Mouse (Mus musculus) macrophage (primary cell): ENCODE measurements around the gene Clpsl2. TPM values are rescaled to one million over a fixed set of nuclear protein-coding genes. Genes with fewer than 3 reads are reported as not detected.

Source experiments
- H3K27ac ChIP-seq: fragments of 350-480 bp; formaldehyde crosslinking; 2 replicates; pipeline ENCODE4 v1.9.0; 2021
- H3K36me3 ChIP-seq: fragments of 350-480 bp; formaldehyde crosslinking; 2 replicates; pipeline ENCODE4 v1.9.0; 2021; ENCODE audit errors: inconsistent target
- H3K4me3 ChIP-seq: fragments of 350-480 bp; formaldehyde crosslinking; 2 replicates; pipeline ENCODE4 v1.9.0; 2021; ENCODE audit errors: inconsistent target
- H3K79me2 ChIP-seq: fragments of 350-480 bp; formaldehyde crosslinking; 2 replicates; pipeline ENCODE4 v1.9.0; 2021; ENCODE audit errors: inconsistent target
- WGBS: methylation state at CpG from one replicate; pipeline ENCODE4 v1.1.7; 2026; ENCODE audit warnings: inconsistent platforms; ENCODE audit not compliant: missing documents; 5-methylcytosine and 5-hydroxymethylcytosine counted together
- polyA plus RNA-seq: library from polyadenylated mRNA; stranded (reverse); fragments of 250-400 nt; gene quantifications from 3 replicates; pipeline ENCODE4 v1.2.4, GENCODE M21; 2018; ENCODE audit warnings: inconsistent platforms

Clpsl2 gene
- polyA plus RNA-seq, 1 experiment from 2014 or later = not detected

DNA sequence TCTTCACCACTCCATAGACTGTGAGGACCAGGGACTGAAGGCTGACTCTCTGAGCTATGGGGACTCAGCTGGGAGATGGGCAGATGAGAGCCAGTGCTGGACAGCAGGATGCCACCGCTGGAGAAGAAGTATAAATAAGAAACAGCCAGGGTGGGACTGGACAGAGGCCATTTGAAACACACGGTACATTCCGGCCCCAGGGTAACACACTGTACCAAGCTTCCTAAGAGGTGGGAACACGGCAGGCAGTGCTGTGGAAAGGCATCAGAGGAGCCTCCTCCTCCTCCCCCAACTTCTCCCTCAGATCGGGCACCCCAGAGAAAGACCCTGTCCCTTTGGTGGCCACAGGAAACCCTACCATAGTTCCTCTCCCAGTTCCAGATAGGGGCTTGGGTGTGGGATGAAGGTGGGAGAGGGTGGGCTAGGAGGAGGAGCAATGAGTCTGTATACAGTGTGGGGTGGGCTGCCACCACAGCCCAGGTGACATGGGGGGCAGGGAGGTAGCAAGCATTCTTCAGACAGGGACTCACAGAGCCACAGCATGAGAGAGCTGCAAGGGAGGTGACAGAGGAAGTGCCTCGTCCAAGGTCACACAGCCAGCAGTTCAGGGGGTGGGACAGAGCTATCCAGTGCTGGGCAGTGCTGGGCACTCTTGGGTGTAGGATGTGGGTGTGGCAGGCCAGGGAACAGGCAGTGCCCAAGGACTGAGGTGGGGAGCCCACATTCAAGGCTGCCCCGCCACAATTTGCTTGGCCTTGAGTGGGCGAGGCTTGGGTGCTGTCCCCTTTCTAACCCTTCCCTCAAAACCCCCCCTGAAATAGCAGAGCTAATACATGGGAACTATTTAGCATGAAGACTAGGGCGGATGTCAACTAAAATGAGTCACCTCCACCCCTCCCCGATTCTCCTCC is 33.5 kb upstream of the Clpsl2 start:
- Histone ChIP-seq H3K79me2 (no peaks in the 10 kb centered on the region), H3K36me3 (no peaks in the 10 kb centered on the region), H3K4me3 (no peak overlapping the region), H3K27ac (no peak overlapping the region)
- WGBS = 60% methylated on average over 9 of the region's 10 CpGs

DNA sequence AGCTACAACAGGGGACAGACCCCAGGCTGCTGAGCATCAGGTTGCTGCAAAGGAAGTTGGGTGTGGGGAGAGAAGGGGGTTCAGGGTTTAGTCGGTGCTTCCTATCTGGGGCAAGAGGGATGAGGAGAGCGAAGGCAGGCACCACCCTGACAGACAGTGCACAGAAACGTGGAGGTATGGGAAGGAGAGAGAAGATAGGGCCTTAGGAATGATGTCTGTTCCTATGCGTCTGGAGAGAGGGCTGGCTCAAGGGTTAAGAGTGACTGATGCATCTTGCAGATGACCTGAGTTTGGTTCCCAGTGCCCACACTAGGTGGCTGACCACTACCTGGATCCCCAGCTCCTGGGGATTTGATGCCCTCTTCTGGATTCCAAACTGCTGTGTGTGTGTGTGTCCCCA is 32.3 kb upstream of the Clpsl2 start:
- Histone ChIP-seq H3K36me3 (no peaks in the 10 kb centered on the region), H3K4me3 (no peak overlapping the region), H3K27ac (no peak overlapping the region), H3K79me2 (no peaks in the 10 kb centered on the region)
- 72% methylated on average over 4 of the region's 4 CpGs for WGBS

- Histone ChIP-seq H3K4me3 (no peak within 1 kb of the TSS), H3K79me2 (no peaks in the 10 kb centered on the region), H3K36me3 (no peaks in the 10 kb centered on the region), H3K27ac (no peak within 1 kb of the TSS)
- 49% methylated on average over 16 of the region's 16 CpGs for WGBS
These were observed 31.7 kb upstream of the Clpsl2 start, which contains the start of gene Fkbp5 for GRCm38 (mm10) chr17:28517441-28517955. Gene Fkbp5, minus strand, starts transcription at chr17:28517527.

DNA sequence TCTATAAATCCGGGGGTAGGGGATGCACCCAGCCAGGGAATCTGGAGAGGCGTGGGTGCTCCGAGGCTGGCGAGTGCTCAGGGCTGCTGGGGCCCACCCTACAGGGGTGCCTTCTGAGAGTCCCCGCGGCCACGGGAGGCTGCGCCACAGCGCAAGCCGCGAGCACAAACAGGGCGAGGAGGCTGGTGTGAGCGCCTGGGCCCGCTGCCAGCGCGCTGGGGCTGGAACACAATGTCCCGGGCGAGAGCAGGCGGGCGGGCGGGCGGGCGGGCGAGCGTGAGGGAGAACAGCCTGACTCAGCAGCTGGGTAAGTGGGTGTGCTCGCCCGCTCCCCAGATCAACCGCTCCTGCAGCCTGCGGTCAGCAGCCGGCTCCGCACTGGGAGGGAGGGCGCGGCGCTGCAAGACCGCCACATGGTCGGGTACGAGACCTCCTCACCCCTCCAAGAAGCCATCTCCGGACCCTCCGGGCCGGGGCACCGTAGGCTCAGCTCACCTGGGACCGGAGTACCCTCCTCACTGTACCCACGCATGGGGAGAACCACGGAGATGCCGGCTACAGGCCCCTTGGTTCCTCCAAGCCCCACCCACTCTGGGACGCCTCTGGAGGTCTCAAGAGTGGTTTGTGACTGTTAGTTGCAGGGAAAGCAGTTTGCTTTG is 31.1 kb upstream of the Clpsl2 start:
- Histone ChIP-seq H3K27ac (no peak overlapping the region), H3K36me3 (no peaks in the 10 kb centered on the region), H3K4me3 (no peak overlapping the region), H3K79me2 (no peaks in the 10 kb centered on the region)
- WGBS = 6% methylated on average over 44 of the region's 46 CpGs

- Histone ChIP-seq H3K36me3 (no peaks in the 10 kb centered on the region), H3K27ac (no peak overlapping the region), H3K4me3 (no peak overlapping the region), H3K79me2 (no peaks in the 10 kb centered on the region)
- WGBS = 58% methylated on average over 8 of the region's 8 CpGs
These were observed 30.6 kb upstream of the Clpsl2 start for GRCm38 (mm10) chr17:28518615-28519071.

DNA sequence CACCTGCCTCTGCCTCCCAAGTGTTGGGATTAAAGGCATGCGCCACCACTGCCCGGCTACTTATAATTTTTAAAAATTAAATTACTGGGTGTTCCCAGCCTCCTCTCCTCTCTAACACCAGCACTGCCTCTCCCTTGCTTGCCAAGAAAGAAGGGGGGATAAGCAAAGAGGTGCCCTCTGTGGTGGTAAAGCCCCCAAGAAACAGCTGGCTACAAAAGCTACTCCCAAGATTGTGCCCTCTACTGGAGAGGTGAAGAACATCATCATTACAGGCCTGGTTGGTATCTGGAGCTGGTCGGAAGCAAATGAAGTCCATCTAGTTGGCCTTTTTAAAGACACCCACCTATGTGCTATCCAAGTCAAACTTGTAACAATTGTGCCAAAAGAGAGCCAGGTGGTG is 29.4 kb upstream of the Clpsl2 start:
- Histone ChIP-seq H3K79me2 (no peaks in the 10 kb centered on the region), H3K4me3 (no peak overlapping the region), H3K36me3 (no peaks in the 10 kb centered on the region), H3K27ac (no peak overlapping the region)
- 81% methylated on average over 3 of the region's 3 CpGs for WGBS

- Histone ChIP-seq H3K36me3 (no peaks in the 10 kb centered on the region), H3K27ac (no peak overlapping the region), H3K79me2 (no peaks in the 10 kb centered on the region), H3K4me3 (no peak overlapping the region)
- WGBS = 96% methylated on average over 4 of the region's 4 CpGs
These were observed 28.6 kb upstream of the Clpsl2 start for GRCm38 (mm10) chr17:28520561-28520960.

DNA sequence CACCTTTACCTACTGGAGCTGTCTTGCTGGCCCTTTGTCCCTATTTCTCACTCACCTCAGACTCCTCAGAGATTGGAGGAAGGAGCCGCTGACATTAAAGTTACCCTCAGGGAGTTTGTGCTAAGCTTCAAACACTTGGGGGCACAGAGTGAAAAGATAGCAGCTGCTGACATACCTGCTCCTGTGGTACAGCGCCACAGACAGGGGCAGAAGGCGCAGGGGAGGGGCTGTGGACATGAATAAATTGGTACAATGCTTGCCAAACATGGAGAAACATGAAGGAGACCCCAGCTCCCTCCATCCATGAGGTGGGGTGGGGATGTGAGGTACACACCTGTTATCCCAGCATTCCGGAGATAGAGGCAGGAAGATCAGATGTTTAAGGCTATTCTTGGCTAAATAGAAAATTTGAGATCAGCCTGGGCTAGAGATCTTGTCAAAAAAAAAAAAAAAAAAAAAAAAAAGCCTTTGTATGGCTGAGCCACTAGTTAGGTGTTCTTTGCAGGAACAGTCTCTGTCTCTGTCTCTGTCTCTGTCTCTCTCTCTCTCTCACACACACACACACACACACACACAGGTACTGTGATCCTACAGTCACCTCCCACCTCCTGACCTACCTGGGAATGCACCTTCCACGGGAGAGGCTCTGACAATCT is 28.0 kb upstream of the Clpsl2 start:
- Histone ChIP-seq H3K4me3 (no peak overlapping the region), H3K27ac (no peak overlapping the region), H3K79me2 (no peaks in the 10 kb centered on the region), H3K36me3 (no peaks in the 10 kb centered on the region)
- WGBS = 80% methylated on average over 5 of the region's 5 CpGs

DNA sequence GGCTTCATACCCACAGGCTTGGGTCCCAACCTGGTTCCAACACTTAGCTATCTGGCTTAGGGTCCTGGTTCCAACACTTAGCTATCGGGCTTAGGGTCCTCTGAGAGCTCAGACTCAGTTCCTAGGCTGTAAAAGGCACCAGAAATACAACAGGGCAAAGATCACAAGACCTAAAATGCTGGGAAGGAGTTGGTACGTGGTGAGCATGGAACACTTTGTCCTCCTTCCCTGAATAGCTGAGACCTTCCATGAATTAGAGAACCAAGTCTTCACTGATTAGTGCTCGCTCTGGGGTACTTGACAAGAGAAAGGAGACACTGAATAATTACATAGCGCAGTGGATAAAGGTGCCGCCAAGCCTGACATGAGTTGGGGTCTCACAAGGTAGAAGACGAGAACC is 27.3 kb upstream of the Clpsl2 start:
- Histone ChIP-seq H3K4me3 (no peak overlapping the region), H3K27ac (no peak overlapping the region), H3K79me2 (no peaks in the 10 kb centered on the region), H3K36me3 (no peaks in the 10 kb centered on the region)
- 76% methylated on average over 6 of the region's 6 CpGs for WGBS

DNA sequence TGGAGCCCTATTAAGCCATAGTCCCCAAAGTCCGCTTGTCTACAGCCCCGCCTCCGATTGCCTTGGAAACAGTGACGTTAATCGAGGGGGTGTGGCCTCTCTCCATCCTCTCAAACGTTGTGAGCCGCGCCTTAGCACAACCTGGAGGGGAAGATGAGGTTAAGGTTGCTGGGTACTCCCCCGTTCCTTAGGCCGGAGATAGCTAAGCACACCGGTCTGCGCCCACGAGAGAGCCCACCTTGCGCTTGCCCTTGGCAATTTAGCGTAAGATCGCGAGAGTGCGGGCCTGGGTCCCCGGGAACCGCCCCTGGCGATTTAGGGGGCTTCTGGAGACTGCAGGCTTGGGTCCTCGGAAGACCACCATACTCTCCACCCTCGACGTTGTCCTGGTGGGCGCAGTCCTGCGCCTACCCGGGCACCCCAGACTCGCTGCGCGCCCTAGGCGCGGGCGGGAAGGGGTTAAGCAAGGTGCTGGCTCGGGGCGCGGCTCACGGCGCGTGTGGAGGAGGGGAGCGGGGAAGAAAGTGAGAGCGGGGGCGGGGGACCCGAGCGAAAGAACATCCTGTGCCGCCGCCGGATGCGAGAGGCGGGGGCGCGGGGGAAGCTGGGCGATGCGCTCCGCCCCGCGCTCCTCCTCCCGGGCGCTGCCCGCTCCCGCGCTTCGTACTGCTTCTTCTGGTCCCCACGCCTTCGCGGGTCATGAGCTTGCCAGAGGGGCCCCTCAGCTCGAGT is 26.4 kb upstream of the Clpsl2 start:
- H3K4me3 ChIP-seq = peak overlapping the region; percentile 22; the same call in 1 of the 2 replicates
- H3K79me2 ChIP-seq = no peaks in the 10 kb centered on the region
- H3K27ac ChIP-seq = no peak overlapping the region
- H3K36me3 ChIP-seq = no peaks in the 10 kb centered on the region
- whole genome bisulfite sequencing = under 1% methylated on average over 65 of the region's 66 CpGs

DNA sequence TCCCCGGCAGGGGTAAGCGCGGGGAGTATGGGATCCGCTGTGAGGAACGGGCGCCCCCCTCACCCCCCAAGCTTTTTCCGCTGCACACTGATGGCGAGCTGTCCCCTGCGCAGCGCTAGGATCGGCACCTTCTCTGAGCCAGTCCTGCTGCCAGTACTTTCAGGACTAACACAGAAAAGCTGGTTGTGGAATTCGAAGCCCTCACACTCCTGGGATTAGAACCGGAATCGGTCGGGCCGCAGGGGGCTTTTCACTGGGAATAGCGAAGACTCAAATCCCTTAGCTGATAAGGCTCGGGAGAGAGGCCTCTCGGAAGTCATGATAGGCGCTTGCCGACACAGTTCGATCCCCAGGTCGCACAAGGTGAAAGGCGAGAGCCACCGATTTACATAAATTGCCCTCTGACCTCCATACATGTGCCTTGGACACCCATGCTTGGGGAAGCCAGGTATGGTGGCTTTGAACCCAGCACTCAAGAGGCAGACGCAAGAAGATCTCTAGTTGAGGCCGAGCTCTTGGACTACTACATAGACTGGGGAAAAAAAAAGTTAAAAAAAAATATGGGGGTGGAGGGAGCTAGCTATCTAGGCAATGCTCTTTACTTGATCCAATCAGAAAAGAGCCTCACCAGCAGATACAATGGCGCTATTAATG is 25.7 kb upstream of the Clpsl2 start:
- WGBS = 11% methylated on average over 28 of the region's 28 CpGs
- no peak overlapping the region for H3K27ac ChIP-seq
- H3K4me3 ChIP-seq = peak overlapping the region; percentile 12; the same call in 1 of the 2 replicates
- H3K36me3 ChIP-seq = no peaks in the 10 kb centered on the region
- H3K79me2 ChIP-seq = no peaks in the 10 kb centered on the region

- Histone ChIP-seq H3K27ac (no peak overlapping the region), H3K4me3 (no peak overlapping the region), H3K79me2 (no peaks in the 10 kb centered on the region), H3K36me3 (no peaks in the 10 kb centered on the region)
- 56% methylated on average over 23 of the region's 23 CpGs for WGBS
These were observed 25.1 kb upstream of the Clpsl2 start for GRCm38 (mm10) chr17:28524009-28524695.

- WGBS = 38% methylated on average over 4 of the region's 4 CpGs
- no peak overlapping the region for H3K27ac ChIP-seq
- no peak overlapping the region for H3K4me3 ChIP-seq
- no peaks in the 10 kb centered on the region for H3K36me3 ChIP-seq
- H3K79me2 ChIP-seq = no peaks in the 10 kb centered on the region
These were observed 24.3 kb upstream of the Clpsl2 start for GRCm38 (mm10) chr17:28524831-28525430.
